Mouse (Mus musculus) hematopoietic stem cell, adult 5-6 weeks (primary cell): ENCODE data around the gene Tbr1. TPM values are rescaled to one million over a fixed set of nuclear protein-coding genes. Genes with fewer than 3 reads are reported as not detected.

Source experiments
- ATAC-seq, 2 experiments: fragments of 125-278 bp in 1 of 2; replicated peaks in 1 of 2; 2 replicates each; pipeline ENCODE4 v1.8.0; 2016 to 2017; ENCODE audit warnings: inconsistent platforms in 2 of 2, mild to moderate bottlenecking in 2 of 2, moderate number of reproducible peaks in 2 of 2, low read depth in 1 of 2, moderate TSS enrichment in 1 of 2; ENCODE audit not compliant: low FRiP score in 2 of 2, poor library complexity in 2 of 2, severe bottlenecking in 2 of 2, insufficient read depth in 1 of 2, low TSS enrichment in 1 of 2
- total RNA-seq: library from RNA; stranded (forward); fragments of 172-1452, 232-1000 nt; gene quantifications from 2 replicates; pipeline ENCODE4 v1.2.3, GENCODE M21; 2017

Gene Tbr1
- total RNA-seq: 0.69 and 1.1 TPM in 2 replicates

DNA sequence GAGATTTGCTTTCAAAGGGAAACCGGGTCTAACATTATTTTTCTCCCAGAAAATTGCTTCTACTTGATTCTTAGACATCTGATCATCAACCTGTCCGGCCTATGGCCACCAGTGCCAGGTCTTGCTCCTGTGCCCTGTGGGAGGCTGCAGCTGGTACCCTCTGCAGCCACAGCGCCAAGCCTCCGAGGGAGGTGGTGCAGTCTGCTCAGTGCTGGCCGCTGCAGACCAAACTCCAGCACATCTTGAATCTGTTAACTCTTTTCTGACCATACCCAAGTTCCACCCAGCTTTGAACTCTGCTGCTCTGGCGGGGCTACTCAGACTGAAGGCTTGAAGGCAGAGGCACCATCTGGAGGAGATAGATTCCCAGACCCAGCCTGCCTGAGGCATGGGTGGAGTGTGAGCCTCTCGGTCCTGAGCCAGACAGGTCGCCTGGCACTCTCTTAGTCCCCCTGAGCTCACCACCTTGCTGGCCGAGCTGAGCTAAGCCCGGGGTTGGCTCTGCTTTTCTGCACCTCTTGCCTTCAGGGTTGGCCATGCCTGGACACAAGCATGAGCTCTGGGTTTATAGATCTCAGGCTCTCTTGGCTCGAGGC, at the start of gene Tbr1:
Gene Tbr1, plus strand, starts transcription at position 275 of the 596 bp plus-strand sequence.
- ATAC-seq: no peak

DNA sequence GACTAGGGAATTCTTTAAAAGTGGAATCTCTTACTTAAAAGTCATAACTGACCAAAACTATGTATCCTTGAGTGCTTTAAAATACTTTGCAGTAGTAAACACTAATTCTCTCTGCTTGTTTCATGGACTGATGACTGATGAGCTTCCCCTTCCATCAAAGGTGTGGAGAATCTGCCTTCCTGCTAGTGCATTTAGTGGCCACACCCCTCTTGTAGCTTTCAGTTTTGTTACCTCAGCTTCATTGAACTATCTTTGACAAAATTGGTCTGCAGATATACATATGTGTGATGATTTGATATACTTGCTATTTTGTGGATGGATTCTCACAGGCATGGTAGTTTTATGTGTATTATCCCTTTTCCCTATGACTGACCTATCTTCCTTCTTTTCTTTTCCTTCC, 47.7 kb upstream of the Tbr1 start:
- no peak for ATAC-seq

DNA sequence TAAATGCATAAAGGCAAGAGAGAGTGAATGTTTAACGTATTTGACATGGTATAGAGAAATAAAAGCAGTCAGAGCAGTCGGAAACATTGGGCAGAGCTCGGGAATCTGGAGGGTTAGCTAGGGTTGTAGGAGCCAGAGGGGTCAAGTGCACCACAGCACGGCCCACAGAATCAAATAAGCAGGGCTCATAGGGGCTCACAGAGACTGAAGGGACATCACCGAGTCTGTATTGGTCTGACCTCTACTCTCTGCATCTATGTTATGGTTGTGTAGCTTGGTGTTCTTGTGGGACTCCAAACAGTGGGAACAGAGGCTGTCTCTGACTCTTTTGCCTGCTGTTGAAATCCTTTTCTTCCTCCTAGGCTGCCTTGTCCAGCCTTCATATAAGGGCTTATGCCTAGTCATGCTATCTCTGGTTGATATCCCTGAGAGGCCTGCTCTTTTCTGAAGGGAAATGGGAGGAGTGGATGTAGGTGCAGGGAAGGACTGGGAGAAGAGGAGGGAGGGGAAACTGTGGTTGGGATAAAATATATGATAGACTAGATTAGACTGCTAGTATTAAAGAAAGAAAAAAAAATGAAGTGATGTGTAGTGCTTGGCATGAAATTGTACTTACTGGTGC, 43.4 kb upstream of the Tbr1 start:
- no peak for ATAC-seq

DNA sequence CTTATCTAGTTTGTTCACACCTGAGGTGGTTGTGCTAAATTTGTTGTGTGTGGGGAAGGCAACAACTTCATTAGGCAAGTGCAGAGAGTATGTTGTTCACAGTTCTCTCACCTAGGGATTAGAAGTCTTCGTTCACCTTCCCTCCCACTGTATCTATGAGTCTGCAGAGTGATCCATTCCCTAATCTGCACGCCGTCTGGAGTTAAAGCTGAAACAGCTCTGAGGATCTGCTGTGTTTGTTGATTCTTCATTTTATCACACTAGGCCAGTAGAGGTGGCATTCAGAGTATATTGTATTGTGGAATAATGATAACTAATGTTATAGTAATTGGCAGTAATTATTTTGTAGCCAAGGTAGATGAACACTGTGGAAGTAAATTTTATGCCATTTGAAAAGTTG, 42.7 kb upstream of the Tbr1 start:
- no peak; a peak in 1 of 4 replicates for ATAC-seq

DNA sequence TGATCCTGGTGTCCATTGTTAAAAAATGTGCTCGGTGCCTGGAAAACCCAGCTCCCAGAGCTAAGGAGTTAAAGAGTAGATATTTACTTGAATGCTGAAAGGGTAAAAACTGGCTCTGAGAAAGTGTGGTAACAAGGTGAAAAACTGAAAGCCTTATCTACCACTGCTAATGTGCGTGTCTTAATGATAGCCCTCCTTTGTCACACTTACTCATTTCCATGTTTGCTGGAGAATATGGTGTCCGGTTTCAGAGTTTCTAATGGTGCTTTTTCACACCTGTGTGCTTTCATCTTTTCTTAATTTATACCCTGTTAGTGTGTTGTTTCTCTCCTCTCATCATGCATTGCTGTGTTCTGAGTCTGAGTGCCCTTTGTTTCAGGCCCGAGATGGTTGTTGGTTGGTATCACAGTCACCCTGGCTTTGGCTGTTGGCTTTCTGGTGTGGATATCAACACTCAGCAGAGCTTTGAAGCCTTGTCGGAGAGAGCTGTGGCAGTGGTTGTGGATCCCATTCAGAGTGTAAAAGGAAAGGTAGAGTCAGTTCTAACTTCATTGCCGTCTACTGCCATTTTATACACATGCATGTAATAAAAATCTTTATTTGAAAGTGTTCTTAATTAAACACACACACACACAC, 38.1 kb upstream of the Tbr1 start:
- ATAC-seq: no peak

DNA sequence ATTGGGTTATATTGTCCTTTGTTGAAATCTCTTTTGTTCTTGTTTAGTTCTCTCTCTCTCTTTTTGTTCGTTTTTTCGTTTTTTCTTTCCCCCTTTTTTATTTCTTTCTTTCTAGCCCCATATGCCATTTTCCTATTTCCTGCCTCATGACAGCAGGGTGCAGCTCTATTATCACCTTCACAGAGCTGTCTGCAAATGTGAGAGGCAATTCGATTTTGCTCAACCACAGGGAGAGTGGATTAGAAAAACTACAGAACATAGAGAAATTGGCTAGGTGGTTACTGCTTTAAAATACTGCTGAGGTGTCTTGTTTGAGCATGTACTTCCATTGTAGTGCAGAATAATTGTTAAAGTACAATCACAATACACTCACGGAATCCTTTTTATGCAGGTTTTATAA, 37.2 kb upstream of the Tbr1 start:
- ATAC-seq: no peak

DNA sequence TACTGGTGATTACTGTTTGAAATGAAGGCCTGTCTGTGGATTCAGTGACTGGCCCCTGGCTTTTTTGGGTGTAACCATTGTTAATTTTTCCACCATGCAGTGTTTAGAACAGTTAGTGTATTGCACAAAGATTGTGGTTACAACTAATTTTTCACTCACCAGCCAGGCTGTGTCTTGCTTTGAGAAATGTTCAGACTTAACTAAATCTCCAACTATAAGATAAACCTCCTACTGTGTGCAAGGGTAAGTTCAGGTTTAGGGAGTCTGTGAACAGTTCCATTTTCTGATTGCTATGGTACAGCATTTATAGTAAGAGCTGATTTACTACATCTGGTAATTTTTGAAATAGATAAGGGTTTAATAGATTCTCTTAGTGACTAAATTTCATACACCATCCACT, 21.9 kb upstream of the Tbr1 start:
- ATAC-seq: no peak

DNA sequence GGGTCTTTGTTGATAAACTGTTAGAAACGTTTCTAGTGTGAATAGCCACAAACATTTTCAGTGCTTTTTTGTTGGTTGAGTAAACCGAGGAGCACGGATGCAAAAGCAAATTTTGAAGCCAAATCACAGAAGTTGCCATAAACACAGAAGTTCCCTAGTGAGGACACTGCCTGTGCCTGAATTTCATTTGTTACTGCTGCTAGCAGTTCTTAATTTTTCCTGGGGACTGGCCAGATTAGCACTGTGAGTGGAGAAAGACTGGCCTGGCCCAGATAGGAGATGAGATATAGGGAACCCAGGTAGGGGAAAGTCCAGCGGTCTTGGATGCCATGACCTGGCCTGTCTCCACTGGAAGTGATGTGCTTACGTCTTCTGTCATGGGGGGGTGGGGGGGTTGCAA, 7.8 kb upstream of the Tbr1 start:
- no peak for ATAC-seq

DNA sequence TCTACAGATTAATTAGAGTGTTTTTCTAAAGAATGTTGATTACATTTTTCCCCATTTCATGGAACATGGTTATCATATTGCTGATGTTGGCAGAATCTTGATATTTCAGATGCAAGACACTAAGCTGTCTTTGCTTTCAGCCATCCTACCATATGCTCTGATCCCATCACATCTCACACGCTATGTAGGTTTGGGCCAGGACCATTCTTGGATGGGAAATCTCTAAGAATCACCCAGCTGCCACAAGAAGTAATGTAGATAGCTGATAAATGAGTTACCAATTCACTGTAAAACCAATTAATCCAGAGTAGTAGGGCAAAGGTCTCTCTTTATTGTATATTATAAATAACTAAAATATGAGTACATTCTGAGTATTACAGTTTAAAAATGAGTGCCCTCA, 4.7 kb upstream of the Tbr1 start:
- no peak for ATAC-seq

DNA sequence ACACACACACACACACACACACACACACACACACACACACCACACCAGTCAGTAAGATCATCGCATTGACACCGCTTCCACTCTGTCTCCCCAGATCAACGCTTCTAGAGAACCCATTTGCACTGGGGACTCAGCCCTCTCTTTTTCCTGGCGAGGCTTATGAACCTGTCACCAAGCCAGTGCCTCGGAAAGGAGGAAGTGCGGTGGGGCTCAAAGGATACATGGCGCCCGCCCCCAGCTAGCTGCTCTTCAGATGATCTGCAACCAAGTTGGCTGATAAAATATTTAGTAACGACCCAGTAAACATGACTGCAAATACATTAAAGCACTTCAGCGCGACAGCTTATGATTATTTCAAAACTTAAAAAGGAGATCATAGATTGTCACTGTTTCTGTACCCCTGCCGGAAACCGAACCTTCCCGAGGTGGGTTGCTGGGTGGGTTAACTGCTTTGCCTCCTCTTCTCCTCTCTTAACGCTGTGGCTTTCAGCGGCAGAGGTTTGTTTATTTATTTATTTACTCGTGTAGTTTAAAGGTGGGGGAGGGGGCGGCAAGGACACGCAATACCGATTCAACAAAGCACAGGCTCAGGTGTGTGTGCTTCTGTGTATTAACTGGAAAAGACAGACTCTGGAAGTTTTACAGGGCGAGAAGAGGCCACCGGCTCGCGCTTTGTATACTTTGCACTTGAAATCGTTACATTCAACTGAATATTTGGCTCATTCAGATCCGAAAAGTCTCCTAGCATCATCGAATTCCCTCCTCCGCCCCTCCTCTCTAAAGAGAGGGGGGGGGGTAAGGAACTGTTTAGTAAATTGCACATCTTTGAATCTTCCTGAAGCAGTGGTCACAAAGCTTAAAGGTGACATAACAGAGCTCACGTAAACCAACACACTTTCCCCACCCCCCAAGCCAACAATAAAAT, 975 bp downstream of the Tbr1 start:
- ATAC-seq: peak; percentile 76 to 80

DNA sequence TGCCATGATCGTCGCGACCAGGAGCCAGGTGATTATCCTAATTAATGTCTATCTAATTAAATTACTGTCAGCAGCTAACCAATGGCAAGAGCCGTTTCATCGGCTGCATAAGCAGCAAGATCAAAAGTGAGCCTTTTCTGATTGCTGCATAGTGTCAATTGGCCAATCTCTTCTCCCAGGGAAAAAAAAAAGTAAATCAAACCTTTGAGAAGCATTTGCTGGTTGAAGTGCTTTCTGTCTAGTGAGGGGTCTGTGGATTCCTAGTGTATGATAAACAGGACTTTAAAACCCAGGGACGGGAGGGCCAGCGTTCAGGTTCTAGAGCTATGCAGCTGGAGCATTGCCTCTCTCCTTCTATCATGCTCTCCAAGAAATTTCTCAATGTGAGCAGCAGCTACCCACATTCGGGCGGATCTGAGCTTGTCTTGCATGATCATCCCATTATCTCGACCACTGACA, 1.7 kb downstream of the Tbr1 start:
- no peak for ATAC-seq

DNA sequence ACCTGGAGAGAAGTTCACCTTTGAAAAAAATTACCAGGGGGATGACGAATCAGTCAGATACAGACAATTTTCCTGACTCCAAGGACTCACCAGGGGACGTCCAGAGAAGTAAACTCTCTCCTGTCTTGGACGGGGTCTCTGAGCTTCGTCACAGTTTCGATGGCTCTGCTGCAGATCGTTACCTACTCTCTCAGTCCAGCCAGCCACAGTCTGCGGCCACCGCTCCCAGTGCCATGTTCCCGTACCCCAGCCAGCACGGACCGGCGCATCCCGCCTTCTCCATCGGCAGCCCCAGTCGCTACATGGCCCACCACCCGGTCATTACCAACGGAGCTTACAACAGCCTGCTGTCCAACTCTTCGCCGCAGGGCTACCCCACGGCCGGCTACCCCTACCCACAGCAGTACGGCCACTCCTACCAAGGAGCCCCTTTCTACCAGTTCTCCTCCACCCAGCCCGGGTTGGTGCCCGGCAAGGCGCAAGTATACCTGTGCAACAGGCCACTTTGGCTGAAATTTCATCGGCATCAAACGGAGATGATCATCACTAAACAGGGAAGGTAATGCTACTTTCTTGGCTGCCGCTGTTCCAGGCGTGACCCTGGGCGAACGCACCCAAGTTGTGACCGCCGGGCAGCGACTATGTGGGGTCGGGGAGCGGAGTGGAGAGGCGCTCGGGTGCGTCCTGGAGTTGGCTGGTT, 2.3 kb downstream of the Tbr1 start:
- ATAC-seq: peak in 1 of 2 experiments; percentile 16; a peak in 2 of 4 replicates

DNA sequence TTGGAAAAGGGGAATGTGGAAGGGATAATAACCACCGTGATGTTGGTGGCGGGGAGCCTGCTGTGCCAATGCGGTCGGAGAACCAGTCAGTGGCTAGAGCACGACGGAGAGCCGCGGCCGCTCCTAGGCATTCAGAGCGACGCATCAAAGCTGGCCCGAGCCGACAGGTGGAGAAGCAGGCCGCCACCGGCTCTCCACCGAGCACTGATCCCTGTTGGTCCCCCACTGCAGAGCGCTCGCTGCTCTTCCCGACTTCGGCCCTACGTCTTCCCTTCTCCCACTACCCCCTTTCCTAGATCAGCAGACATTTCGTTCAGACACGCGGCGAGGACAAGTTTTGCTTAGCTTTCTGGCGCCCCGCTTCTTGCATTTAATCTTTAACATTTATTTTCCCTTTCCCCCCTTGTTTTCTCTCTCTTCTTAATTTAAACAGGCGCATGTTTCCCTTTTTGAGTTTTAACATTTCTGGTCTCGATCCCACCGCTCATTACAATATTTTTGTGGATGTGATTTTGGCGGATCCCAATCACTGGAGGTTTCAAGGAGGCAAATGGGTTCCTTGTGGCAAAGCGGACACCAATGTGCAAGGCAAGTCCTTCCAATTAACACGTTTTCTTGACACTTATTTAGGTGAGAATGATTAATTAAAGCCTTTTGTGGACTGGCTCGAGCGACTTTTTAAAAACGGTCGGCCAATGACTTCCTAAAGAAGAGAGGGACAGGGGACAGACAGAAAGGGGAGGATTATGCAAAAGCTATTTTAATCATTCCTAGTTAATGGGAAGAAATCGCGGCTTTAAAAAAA, 3.0 kb downstream of the Tbr1 start:
- ATAC-seq: peak in 1 of 2 experiments; percentile 22; a peak in 1 of 4 replicates

DNA sequence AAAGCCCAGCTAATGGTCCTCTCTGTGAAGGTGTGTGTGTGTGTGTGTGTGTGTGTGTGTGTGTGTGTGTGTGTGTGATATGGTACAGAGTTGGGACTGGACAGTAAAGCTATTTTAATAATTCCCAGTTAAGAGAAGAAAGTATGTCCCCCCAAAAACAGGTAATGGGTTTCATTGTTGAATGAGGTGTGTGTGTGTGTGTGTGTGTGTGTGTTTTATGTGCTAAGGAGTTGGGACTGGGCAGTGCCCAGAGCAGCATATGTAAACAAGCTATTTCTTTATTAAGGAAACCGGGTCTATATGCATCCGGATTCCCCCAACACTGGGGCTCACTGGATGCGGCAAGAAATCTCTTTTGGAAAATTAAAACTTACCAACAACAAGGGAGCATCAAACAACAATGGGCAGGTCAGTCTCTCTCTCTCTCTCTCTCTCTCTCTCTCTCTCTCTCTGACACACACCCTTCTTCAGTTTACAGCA, 3.7 kb downstream of the Tbr1 start:
- no peak for ATAC-seq

DNA sequence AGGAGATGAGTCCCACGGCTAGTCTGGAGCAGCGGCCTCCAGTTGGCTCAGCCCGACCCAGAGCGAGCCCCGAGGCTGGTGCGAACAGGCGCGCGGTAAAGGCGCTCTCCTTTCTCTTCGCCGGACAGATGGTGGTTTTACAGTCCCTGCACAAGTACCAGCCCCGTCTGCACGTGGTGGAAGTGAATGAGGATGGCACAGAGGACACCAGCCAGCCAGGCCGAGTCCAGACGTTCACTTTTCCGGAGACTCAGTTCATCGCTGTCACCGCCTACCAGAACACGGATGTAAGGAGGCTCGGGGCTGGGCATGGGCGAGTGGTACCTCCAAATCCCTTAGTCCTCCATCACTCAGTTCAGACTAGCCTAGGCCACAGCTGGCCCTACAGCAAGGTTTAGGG, 4.4 kb downstream of the Tbr1 start:
- ATAC-seq: peak in 1 of 2 experiments; percentile 25; a peak in 1 of 4 replicates

DNA sequence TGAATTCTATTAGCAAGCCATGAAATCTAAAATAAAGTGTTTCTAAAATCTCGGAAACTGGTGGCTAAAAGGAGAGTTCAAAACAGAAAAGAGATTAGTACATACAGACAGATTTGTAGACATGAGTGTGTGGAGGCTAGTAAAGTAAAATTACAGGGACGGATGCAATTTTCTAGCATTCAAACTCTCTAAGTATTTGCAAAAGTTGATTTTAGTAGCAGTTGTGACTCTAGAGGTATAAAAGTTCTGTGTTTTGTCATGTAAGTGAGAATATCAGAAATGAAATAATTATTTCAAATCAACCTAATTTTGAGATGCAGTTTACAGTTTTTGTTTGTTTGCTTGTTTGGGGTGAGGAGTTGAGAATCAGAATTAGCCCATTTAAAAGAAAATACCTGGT, 5.1 kb downstream of the Tbr1 start:
- ATAC-seq: no peak
